Mouse (Mus musculus): ENCODE results near the gene Podxl. TPM values are rescaled to one million over a fixed set of nuclear protein-coding genes. Genes with fewer than 3 reads are reported as not detected.

The Podxl gene
- polyA plus RNA-seq, 1 experiment from 2014 or later = 76.8 TPM

- Histone ChIP-seq H3K9ac (replicated peaks; ENCODE audit: low read length) (no peak overlapping the region), H3K27ac (ENCODE audit: low read length) (no peak overlapping the region), H3K36me3 (ENCODE audit: insufficient read depth, low read length) (peaks cover 25% of the 10 kb centered on the region), H3K4me2 (replicated peaks; ENCODE audit: low read depth, low read length) (no peak overlapping the region), H3K9me3 (ENCODE audit: low read length) (no peaks in the 10 kb centered on the region), H3K4me3 (ENCODE audit: low read length) (no peak overlapping the region), H3K4me1 (ENCODE audit: insufficient read depth, low read length) (no peaks in the 10 kb centered on the region), H3K27me3 (ENCODE audit: insufficient read depth, low read length) (no peaks in the 10 kb centered on the region)
- 97% methylated on average over 7 of the region's 7 CpGs for WGBS
- no peak for ATAC-seq (ENCODE audit: low FRiP score, low TSS enrichment)
Measured at GRCm38 (mm10) chr6:31489950-31490349, 73.8 kb downstream of the Podxl start.

DNA sequence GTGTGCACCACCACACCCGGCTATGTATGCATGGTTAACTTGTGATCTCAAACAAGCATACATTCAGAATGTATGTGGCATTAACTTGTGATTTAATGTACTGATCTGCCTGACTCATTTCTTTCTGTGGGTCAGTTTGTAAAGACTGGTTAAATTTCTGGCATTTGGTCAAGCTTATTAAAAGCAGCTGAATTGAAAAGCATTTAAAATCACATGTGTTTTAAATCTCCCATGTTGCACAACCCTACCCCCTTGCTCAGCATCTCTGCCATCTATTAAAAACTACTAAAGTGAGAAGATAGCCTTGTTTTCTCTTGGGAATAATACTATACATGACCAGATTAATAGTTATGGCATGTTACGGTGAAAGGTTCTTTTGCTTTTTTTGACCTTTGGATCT is 77.2 kb downstream of the Podxl start:
- H3K27ac ChIP-seq (ENCODE audit: low read length) = no peak overlapping the region
- no peak overlapping the region for H3K4me2 ChIP-seq (replicated peaks; ENCODE audit: low read depth, low read length)
- H3K4me1 ChIP-seq (ENCODE audit: insufficient read depth, low read length) = no peaks in the 10 kb centered on the region
- no peaks in the 10 kb centered on the region for H3K27me3 ChIP-seq (ENCODE audit: insufficient read depth, low read length)
- WGBS = 91% methylated on average over 2 of the region's 2 CpGs
- no peak overlapping the region for H3K4me3 ChIP-seq (ENCODE audit: low read length)
- ATAC-seq (ENCODE audit: low FRiP score, low TSS enrichment) = no peak
- no peak overlapping the region for H3K9ac ChIP-seq (replicated peaks; ENCODE audit: low read length)
- no peaks in the 10 kb centered on the region for H3K9me3 ChIP-seq (ENCODE audit: low read length)
- H3K36me3 ChIP-seq (ENCODE audit: insufficient read depth, low read length) = peaks cover 18% of the 10 kb centered on the region

DNA sequence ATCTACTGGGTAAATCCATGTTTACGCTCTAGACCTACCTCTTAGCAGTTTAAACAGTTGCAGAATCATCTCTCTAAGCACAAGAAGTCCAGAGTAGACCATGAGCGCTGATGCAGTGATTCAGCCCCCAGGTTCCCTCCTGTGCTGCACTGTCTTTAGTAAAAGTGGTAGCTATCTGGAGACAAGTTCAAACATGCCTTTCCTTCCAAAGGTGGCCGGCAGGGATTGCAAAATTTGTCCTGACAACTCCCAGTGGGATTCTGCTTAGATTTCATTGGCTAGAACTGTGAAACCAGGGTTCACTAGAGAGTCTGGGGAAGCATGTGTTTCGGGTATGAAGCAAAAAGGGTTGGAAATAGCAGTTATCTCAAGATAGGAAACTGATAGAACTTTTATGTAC is 83.8 kb downstream of the Podxl start:
- H3K9me3 ChIP-seq (ENCODE audit: low read length) = no peaks in the 10 kb centered on the region

DNA sequence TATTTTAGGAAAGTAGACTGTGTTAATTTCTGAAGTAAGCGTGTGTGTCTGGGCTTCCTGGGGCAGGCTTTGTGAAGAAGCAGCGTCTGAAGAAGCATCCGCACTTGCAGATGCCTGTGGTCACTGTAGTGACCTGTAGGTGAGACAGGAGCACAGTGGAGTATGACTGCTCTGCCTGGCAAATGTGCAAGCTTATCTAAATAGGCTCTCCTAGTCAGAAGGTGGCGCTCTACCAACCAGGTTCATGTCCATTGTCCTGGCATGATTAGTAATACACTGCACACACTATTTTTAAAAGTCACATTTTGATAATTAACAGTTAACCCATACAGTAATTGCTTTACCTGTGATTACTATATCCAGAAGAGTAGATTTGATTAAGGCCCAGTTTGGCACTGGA is 85.6 kb downstream of the Podxl start:
- Histone ChIP-seq H3K27me3 (ENCODE audit: insufficient read depth, low read length) (no peaks in the 10 kb centered on the region), H3K9ac (replicated peaks; ENCODE audit: low read length) (no peak overlapping the region), H3K4me2 (replicated peaks; ENCODE audit: low read depth, low read length) (no peak overlapping the region), H3K27ac (ENCODE audit: low read length) (no peak overlapping the region), H3K4me3 (ENCODE audit: low read length) (no peak overlapping the region), H3K4me1 (ENCODE audit: insufficient read depth, low read length) (no peaks in the 10 kb centered on the region), H3K9me3 (ENCODE audit: low read length) (no peaks in the 10 kb centered on the region), H3K36me3 (ENCODE audit: insufficient read depth, low read length) (peaks cover 36% of the 10 kb centered on the region)
- WGBS = 82% methylated on average over 4 of the region's 4 CpGs
- no peak for ATAC-seq (ENCODE audit: low FRiP score, low TSS enrichment)

More for the DNA sequence above, 83.8 kb downstream of the Podxl start:
- Histone ChIP-seq H3K36me3 (ENCODE audit: insufficient read depth, low read length) (peaks cover 27% of the 10 kb centered on the region), H3K9ac (replicated peaks; ENCODE audit: low read length) (no peak overlapping the region), H3K4me2 (replicated peaks; ENCODE audit: low read depth, low read length) (no peak overlapping the region), H3K4me1 (ENCODE audit: insufficient read depth, low read length) (no peaks in the 10 kb centered on the region), H3K27ac (ENCODE audit: low read length) (no peak overlapping the region), H3K4me3 (ENCODE audit: low read length) (no peak overlapping the region), H3K27me3 (ENCODE audit: insufficient read depth, low read length) (no peaks in the 10 kb centered on the region)
- ATAC-seq (ENCODE audit: low FRiP score, low TSS enrichment) = no peak
- 86% methylated on average over 4 of the region's 4 CpGs for WGBS

Other genes with a start within 250 kb of the Podxl start
- 209 and 214 TPM in 2 replicates for gene Mkln1, start 165.2 kb downstream of the Podxl start, polyA plus RNA-seq (2015; fragmentation: Nextera tagmentation; extraction: Ambion mirVana)